ENCODE assay signal across 8 mouse cellular contexts in genomic region chr6:113690400-113691083, GRCm38 (mm10). TPM values are rescaled to one million over a fixed set of nuclear protein-coding genes. Genes with fewer than 3 reads are reported as not detected.
A peak's percentile ranks its signal among the peaks of the same experiment; 100 is the strongest.
DNase-seq lines count a peak whose midpoint lies in the region; ATAC-seq lines count a peak whose summit lies in the region.

No protein-coding gene starts in this region.

- 0 out of 2 replicates have a peak overlapping the region, but pooled peaks have one; percentile 17 for H3K9ac ChIP-seq in forebrain, embryonic 11.5 days (ENCODE audit: low read length)
- no peak overlapping the region for H3K9ac ChIP-seq in forebrain, embryonic 15.5 days (replicated peaks)
- H3K9ac ChIP-seq in kidney, embryonic 16.5 days (replicated peaks; ENCODE audit: low read length), result peak overlapping the region; percentile 61
- H3K9ac ChIP-seq in stomach, embryonic 15.5 days, result no peak overlapping the region

- no peaks in the 10 kb centered on the region for H3K4me1 ChIP-seq in forebrain, embryonic 11.5 days (replicated peaks; ENCODE audit: control insufficient read depth, insufficient read depth, low read length)
- H3K4me1 ChIP-seq in forebrain, embryonic 15.5 days, result no peaks in the 10 kb centered on the region
- peaks cover 14% of the 10 kb centered on the region for H3K4me1 ChIP-seq in brown adipose tissue, adult 24 weeks (ENCODE audit: control insufficient read depth, insufficient read depth, insufficient read length, low read length)
- H3K4me1 ChIP-seq in heart, embryonic 10.5 days, result peaks cover 61% of the 10 kb centered on the region
- H3K4me1 ChIP-seq in kidney, embryonic 16.5 days (ENCODE audit: insufficient read depth, low read length), result peaks cover 20% of the 10 kb centered on the region
- peaks cover 16% of the 10 kb centered on the region for H3K4me1 ChIP-seq in stomach, embryonic 15.5 days

- DNase-seq in forebrain, embryonic 11.5 days (ENCODE audit: low spot score), result peak; percentile 64
- peak; percentile 99 for DNase-seq in heart, embryonic 10.5 days (ENCODE audit: low spot score)
- DNase-seq in lung, postnatal 4 days, result peak; percentile 86 to 90
- no peak for DNase-seq in cerebellum, postnatal 4 days (ENCODE audit: low spot score in 2 of 2)

- no peak overlapping the region for H3K4me3 ChIP-seq in forebrain, embryonic 11.5 days (ENCODE audit: low read depth, low read length)
- no peak overlapping the region for H3K4me3 ChIP-seq in forebrain, embryonic 15.5 days
- H3K4me3 ChIP-seq in brown adipose tissue, adult 24 weeks (ENCODE audit: insufficient read depth, low read depth, low read length), result peak overlapping the region; percentile 39
- H3K4me3 ChIP-seq in heart, embryonic 10.5 days, result peak overlapping the region; percentile 47
- peak overlapping the region; percentile 24 for H3K4me3 ChIP-seq in kidney, embryonic 16.5 days (ENCODE audit: low read length)
- H3K4me3 ChIP-seq in stomach, embryonic 15.5 days (replicated peaks), result peak overlapping the region; percentile 12

- H3K27ac ChIP-seq in forebrain, embryonic 11.5 days (ENCODE audit: low read depth, low read length), result peak overlapping the region; percentile 25; the same call in 1 of the 2 replicates
- H3K27ac ChIP-seq in forebrain, embryonic 15.5 days (replicated peaks), result no peak overlapping the region
- H3K27ac ChIP-seq in brown adipose tissue, adult 24 weeks (replicated peaks; ENCODE audit: low read depth, low read length), result peak overlapping the region; percentile 97
- peak overlapping the region; percentile 93 for H3K27ac ChIP-seq in heart, embryonic 10.5 days
- H3K27ac ChIP-seq in kidney, embryonic 16.5 days (ENCODE audit: low read length), result peak overlapping the region; percentile 89
- peak overlapping the region; percentile 83 for H3K27ac ChIP-seq in stomach, embryonic 15.5 days

- 19% methylated on average over 14 of the region's 14 CpGs for WGBS in forebrain, embryonic 11.5 days
- WGBS in forebrain, embryonic 15.5 days, result 15% methylated on average over 14 of the region's 14 CpGs
- under 1% methylated on average over 14 of the region's 14 CpGs for WGBS in heart, embryonic 10.5 days
- 3% methylated on average over 14 of the region's 14 CpGs for WGBS in kidney, embryonic 16.5 days
- WGBS in stomach, embryonic 15.5 days, result 2% methylated on average over 14 of the region's 14 CpGs

- H3K27me3 ChIP-seq in forebrain, embryonic 11.5 days (ENCODE audit: control insufficient read depth, insufficient read depth, low read length), result no peaks in the 10 kb centered on the region
- no peaks in the 10 kb centered on the region for H3K27me3 ChIP-seq in forebrain, embryonic 15.5 days
- H3K27me3 ChIP-seq in heart, embryonic 10.5 days (ENCODE audit: insufficient read depth, poor library complexity, severe bottlenecking), result no peaks in the 10 kb centered on the region
- no peaks in the 10 kb centered on the region for H3K27me3 ChIP-seq in kidney, embryonic 16.5 days (ENCODE audit: insufficient read depth, low read length)
- no peaks in the 10 kb centered on the region for H3K27me3 ChIP-seq in stomach, embryonic 15.5 days (replicated peaks)

- H3K4me2 ChIP-seq in forebrain, embryonic 11.5 days (ENCODE audit: low read depth, low read length, severe bottlenecking), result no peak overlapping the region; the same call in 1 of the 2 replicates
- H3K4me2 ChIP-seq in forebrain, embryonic 15.5 days (replicated peaks), result no peak overlapping the region
- peak overlapping the region; percentile 41 for H3K4me2 ChIP-seq in kidney, embryonic 16.5 days (replicated peaks; ENCODE audit: low read depth, low read length)
- peak overlapping the region; percentile 41 for H3K4me2 ChIP-seq in stomach, embryonic 15.5 days

- ATAC-seq in forebrain, embryonic 11.5 days (replicated peaks; ENCODE audit: low FRiP score), result 0 out of 2 replicates have a peak, but pooled peaks have one; percentile 33
- no peak for ATAC-seq in forebrain, embryonic 15.5 days (replicated peaks)
- peak; percentile 85 for ATAC-seq in kidney, embryonic 16.5 days (ENCODE audit: low FRiP score, low TSS enrichment)
- ATAC-seq in stomach, embryonic 15.5 days (ENCODE audit: insufficient read depth, low FRiP score, low read depth), result peak; percentile 90

- H3K36me3 ChIP-seq in forebrain, embryonic 11.5 days (ENCODE audit: control insufficient read depth, insufficient read depth, low read length), result no peaks in the 10 kb centered on the region
- no peaks in the 10 kb centered on the region for H3K36me3 ChIP-seq in forebrain, embryonic 15.5 days
- H3K36me3 ChIP-seq in heart, embryonic 10.5 days, result peaks cover 15% of the 10 kb centered on the region
- no peaks in the 10 kb centered on the region for H3K36me3 ChIP-seq in kidney, embryonic 16.5 days (ENCODE audit: insufficient read depth, low read length)
- no peaks in the 10 kb centered on the region for H3K36me3 ChIP-seq in stomach, embryonic 15.5 days

- H3K9me3 ChIP-seq in forebrain, embryonic 11.5 days (ENCODE audit: control insufficient read depth, low read length), result no peaks in the 10 kb centered on the region
- H3K9me3 ChIP-seq in forebrain, embryonic 15.5 days, result no peaks in the 10 kb centered on the region
- H3K9me3 ChIP-seq in heart, embryonic 10.5 days, result no peaks in the 10 kb centered on the region
- H3K9me3 ChIP-seq in kidney, embryonic 16.5 days (ENCODE audit: low read length), result no peaks in the 10 kb centered on the region
- no peaks in the 10 kb centered on the region for H3K9me3 ChIP-seq in stomach, embryonic 15.5 days

RNA-seq across cellular contexts. Expression of gene Tatdn2, which starts 6.3 kb away (rescaled TPM):
- 0.88 and 1.5 TPM in 2 replicates for polyA plus RNA-seq in forebrain, embryonic 11.5 days (2014; fragmentation: Nextera tagmentation; extraction: Ambion mirVana)
- 0.78 and 1.3 TPM in 2 replicates for polyA plus RNA-seq in forebrain, embryonic 15.5 days (2015; fragmentation: Nextera tagmentation; extraction: Ambion mirVana)
- 18.0 and 29.7 TPM in 2 replicates for polyA plus RNA-seq in brown adipose tissue, adult 24 weeks (2012; ENCODE audit: insufficient read depth, insufficient read length, missing spikeins)
- polyA plus RNA-seq in heart, embryonic 10.5 days (2016; fragmentation: Nextera tagmentation; extraction: Ambion mirVana), result 0.70 and 0.84 TPM in 2 replicates
- 0.72 and 0.95 TPM in 2 replicates for polyA plus RNA-seq in kidney, embryonic 16.5 days (2015; fragmentation: Nextera tagmentation; extraction: Ambion mirVana)
- polyA plus RNA-seq in stomach, embryonic 15.5 days (2015; fragmentation: Nextera tagmentation; extraction: Ambion mirVana), result 0.81 and 0.99 TPM in 2 replicates

RNA-seq across cellular contexts. Expression of gene Ghrl, which starts 29.1 kb away (rescaled TPM):
- polyA plus RNA-seq in forebrain, embryonic 11.5 days (2014; fragmentation: Nextera tagmentation; extraction: Ambion mirVana), result 0.32 and 1.2 TPM in 2 replicates
- polyA plus RNA-seq in forebrain, embryonic 15.5 days (2015; fragmentation: Nextera tagmentation; extraction: Ambion mirVana), result 0.41 and 0.59 TPM in 2 replicates
- polyA plus RNA-seq in brown adipose tissue, adult 24 weeks (2012; ENCODE audit: insufficient read depth, insufficient read length, missing spikeins), result not detected in 2 replicates
- 1.5 TPM in 1 of 2 replicates, not detected in the other for polyA plus RNA-seq in heart, embryonic 10.5 days (2016; fragmentation: Nextera tagmentation; extraction: Ambion mirVana)
- 0.53 TPM in 1 of 2 replicates, not detected in the other for polyA plus RNA-seq in kidney, embryonic 16.5 days (2015; fragmentation: Nextera tagmentation; extraction: Ambion mirVana)
- 57.1 and 57.5 TPM in 2 replicates for polyA plus RNA-seq in stomach, embryonic 15.5 days (2015; fragmentation: Nextera tagmentation; extraction: Ambion mirVana)

RNA-seq across cellular contexts. Expression of gene Sec13, which starts 50.0 kb away (rescaled TPM):
- polyA plus RNA-seq in forebrain, embryonic 11.5 days (2014; fragmentation: Nextera tagmentation; extraction: Ambion mirVana), result 248 and 282 TPM in 2 replicates
- polyA plus RNA-seq in forebrain, embryonic 15.5 days (2015; fragmentation: Nextera tagmentation; extraction: Ambion mirVana), result 239 and 245 TPM in 2 replicates
- 66.1 and 99.8 TPM in 2 replicates for polyA plus RNA-seq in brown adipose tissue, adult 24 weeks (2012; ENCODE audit: insufficient read depth, insufficient read length, missing spikeins)
- polyA plus RNA-seq in heart, embryonic 10.5 days (2016; fragmentation: Nextera tagmentation; extraction: Ambion mirVana), result 288 and 313 TPM in 2 replicates
- polyA plus RNA-seq in kidney, embryonic 16.5 days (2015; fragmentation: Nextera tagmentation; extraction: Ambion mirVana), result 274 and 297 TPM in 2 replicates
- 234 and 251 TPM in 2 replicates for polyA plus RNA-seq in stomach, embryonic 15.5 days (2015; fragmentation: Nextera tagmentation; extraction: Ambion mirVana)

RNA-seq across cellular contexts. Expression of gene Irak2, which starts 52.3 kb away (rescaled TPM):
- polyA plus RNA-seq in forebrain, embryonic 11.5 days (2014; fragmentation: Nextera tagmentation; extraction: Ambion mirVana), result 1.6 and 2.1 TPM in 2 replicates
- polyA plus RNA-seq in forebrain, embryonic 15.5 days (2015; fragmentation: Nextera tagmentation; extraction: Ambion mirVana), result 1.3 and 1.5 TPM in 2 replicates
- 18.9 and 19.7 TPM in 2 replicates for polyA plus RNA-seq in brown adipose tissue, adult 24 weeks (2012; ENCODE audit: insufficient read depth, insufficient read length, missing spikeins)
- polyA plus RNA-seq in heart, embryonic 10.5 days (2016; fragmentation: Nextera tagmentation; extraction: Ambion mirVana), result 12.5 TPM in 2 replicates
- polyA plus RNA-seq in kidney, embryonic 16.5 days (2015; fragmentation: Nextera tagmentation; extraction: Ambion mirVana), result 4.4 and 5.6 TPM in 2 replicates
- polyA plus RNA-seq in stomach, embryonic 15.5 days (2015; fragmentation: Nextera tagmentation; extraction: Ambion mirVana), result 8.0 and 10.0 TPM in 2 replicates

Comparison
In these comparisons a context has a peak if more than half of its experiments do, and no peak if none do; other contexts are left out.
1. H3K9ac ChIP-seq: peak in forebrain, embryonic 11.5 days (single experiment) and kidney, embryonic 16.5 days (single experiment); none in forebrain, embryonic 15.5 days (single experiment) and stomach, embryonic 15.5 days (single experiment).
2. DNase-seq: peak in forebrain, embryonic 11.5 days (single experiment), heart, embryonic 10.5 days (single experiment) and lung, postnatal 4 days (2 of 2); none in cerebellum, postnatal 4 days (0 of 2).
3. H3K4me2 ChIP-seq: peak in kidney, embryonic 16.5 days (single experiment) and stomach, embryonic 15.5 days (single experiment); none in forebrain, embryonic 11.5 days (single experiment) and forebrain, embryonic 15.5 days (single experiment).
4. H3K4me3 ChIP-seq: peak in brown adipose tissue, adult 24 weeks (single experiment), heart, embryonic 10.5 days (single experiment), kidney, embryonic 16.5 days (single experiment) and stomach, embryonic 15.5 days (single experiment); none in forebrain, embryonic 11.5 days (single experiment) and forebrain, embryonic 15.5 days (single experiment).
5. RNA of gene Ghrl, which starts 29.1 kb away (polyA plus RNA-seq): 57.1 to 57.5 TPM in stomach, embryonic 15.5 days; 1.5 TPM in heart, embryonic 10.5 days, 0.41 to 0.59 TPM in forebrain, embryonic 15.5 days, 0.32 to 1.2 TPM in forebrain, embryonic 11.5 days, 0.53 TPM in kidney, embryonic 16.5 days and not detected in brown adipose tissue, adult 24 weeks; every median in the first group is over 10 times any median in the second.